Mouse (Mus musculus): Measurements from ENCODE around the gene Ppp1r26.

The Ppp1r26 gene

GRCm38 (mm10) chr2:28468486-28469225 lies 22.1 kb downstream of the Ppp1r26 start:
- no peak for TF ChIP-seq GATA4 (IDR thresholded peaks at IDR 0.05; ENCODE audit: insufficient replicate concordance, low read length)

- TF ChIP-seq GATA4 (IDR thresholded peaks at IDR 0.05; ENCODE audit: insufficient replicate concordance, low read length) = no peak
Observed at GRCm38 (mm10) chr2:28469461-28469860, 22.9 kb downstream of the Ppp1r26 start.

- TF ChIP-seq GATA4 (IDR thresholded peaks at IDR 0.05; ENCODE audit: insufficient replicate concordance, low read length) = no peak
Observed at GRCm38 (mm10) chr2:28470591-28470990, 24.0 kb downstream of the Ppp1r26 start.

GRCm38 (mm10) chr2:28479208-28480204 lies 32.9 kb downstream of the Ppp1r26 start:
- no peak for TF ChIP-seq GATA4 (IDR thresholded peaks at IDR 0.05; ENCODE audit: insufficient replicate concordance, low read length)

GRCm38 (mm10) chr2:28483861-28484260 lies 37.3 kb downstream of the Ppp1r26 start:
- TF ChIP-seq GATA4 (IDR thresholded peaks at IDR 0.05; ENCODE audit: insufficient replicate concordance, low read length) = no peak

- TF ChIP-seq GATA4 (IDR thresholded peaks at IDR 0.05; ENCODE audit: insufficient replicate concordance, low read length) = no peak
Observed at GRCm38 (mm10) chr2:28494521-28494920, 47.9 kb downstream of the Ppp1r26 start.

GRCm38 (mm10) chr2:28495207-28495756 lies 48.7 kb downstream of the Ppp1r26 start:
- TF ChIP-seq GATA4 (IDR thresholded peaks at IDR 0.05; ENCODE audit: insufficient replicate concordance, low read length) = no peak

- TF ChIP-seq GATA4 (IDR thresholded peaks at IDR 0.05; ENCODE audit: insufficient replicate concordance, low read length) = no peak
Observed at GRCm38 (mm10) chr2:28495801-28496595, 49.4 kb downstream of the Ppp1r26 start.

GRCm38 (mm10) chr2:28496671-28497070 lies 50.1 kb downstream of the Ppp1r26 start, which contains the start of gene Gbgt1:
Gbgt1 (plus strand) TSS chr2:28496891.
- no peak for TF ChIP-seq GATA4 (IDR thresholded peaks at IDR 0.05; ENCODE audit: insufficient replicate concordance, low read length)

GRCm38 (mm10) chr2:28497561-28497960 lies 51.0 kb downstream of the Ppp1r26 start:
- no peak for TF ChIP-seq GATA4 (IDR thresholded peaks at IDR 0.05; ENCODE audit: insufficient replicate concordance, low read length)

GRCm38 (mm10) chr2:28498431-28498830 lies 51.8 kb downstream of the Ppp1r26 start:
- TF ChIP-seq GATA4 (IDR thresholded peaks at IDR 0.05; ENCODE audit: insufficient replicate concordance, low read length) = no peak

- TF ChIP-seq GATA4 (IDR thresholded peaks at IDR 0.05; ENCODE audit: insufficient replicate concordance, low read length) = no peak
Observed at GRCm38 (mm10) chr2:28502987-28503386, 56.4 kb downstream of the Ppp1r26 start.

GRCm38 (mm10) chr2:28504676-28505075 lies 58.1 kb downstream of the Ppp1r26 start:
- TF ChIP-seq GATA4 (IDR thresholded peaks at IDR 0.05; ENCODE audit: insufficient replicate concordance, low read length) = no peak
